Mouse (Mus musculus) kidney, embryonic 15.5 days (tissue): ENCODE measurements around the gene Gm20837. TPM values are rescaled to one million over a fixed set of nuclear protein-coding genes. Genes with fewer than 3 reads are reported as not detected.
"Not testable (repeated sequence)": the region's sequence is repeated elsewhere in the genome, so short reads cannot be mapped to it uniquely, and the experiment has no call there.

Experiments used
- ATAC-seq: fragments of 200-750 bp; cut with Nextera tagmentation; replicated peaks from 2 replicates; pipeline ENCODE4 v1.8.0; 2017; ENCODE audit warnings: moderate TSS enrichment; ENCODE audit not compliant: low FRiP score
- H3K27ac ChIP-seq: fragments of 300-500 bp; sonication (generic); 2 replicates; pipeline ENCODE4 v1.5.1; 2015; ENCODE audit warnings: mild to moderate bottlenecking, inconsistent platforms
- H3K27me3 ChIP-seq: fragments of 300-500 bp; sonication (generic); 2 replicates; pipeline ENCODE4 v1.6.1; 2015; ENCODE audit warnings: inconsistent platforms
- H3K36me3 ChIP-seq: fragments of 300-500 bp; sonication (generic); 2 replicates; pipeline ENCODE4 v1.6.1; 2015; ENCODE audit warnings: inconsistent platforms
- H3K4me1 ChIP-seq: fragments of 300-500 bp; sonication (generic); 2 replicates; pipeline ENCODE4 v1.6.1; 2015; ENCODE audit warnings: inconsistent platforms
- H3K4me2 ChIP-seq: fragments of 300-500 bp; sonication (generic); 2 replicates; pipeline ENCODE4 v1.6.1; 2015; ENCODE audit warnings: moderate library complexity, mild to moderate bottlenecking, inconsistent platforms
- H3K4me3 ChIP-seq: fragments of 300-500 bp; sonication (generic); replicated peaks from 2 replicates; pipeline ENCODE4 v1.5.1; 2015; ENCODE audit warnings: mild to moderate bottlenecking, inconsistent platforms
- H3K9ac ChIP-seq: fragments of 300-500 bp; sonication (generic); 2 replicates; pipeline ENCODE4 v1.6.1; 2015; ENCODE audit warnings: mild to moderate bottlenecking, inconsistent platforms
- H3K9me3 ChIP-seq: fragments of 300-500 bp; sonication (generic); replicated peaks from 2 replicates; pipeline ENCODE4 v1.6.1; 2016; ENCODE audit warnings: inconsistent platforms
- WGBS: fragments of 180-500 bp; shearing (Covaris S2); methylation state at CpG from one replicate; pipeline ENCODE4 v1.1.7; 2015; ENCODE audit warnings: mixed read lengths; 5-methylcytosine and 5-hydroxymethylcytosine counted together
- polyA plus RNA-seq: library from polyadenylated mRNA; unstranded; fragments of >200 nt; fragmentation: Nextera tagmentation; extraction: Ambion mirVana; gene quantifications from 2 replicates; pipeline ENCODE4 v1.2.1, GENCODE M21; 2015

Gene Gm20837
- polyA plus RNA-seq = not detected in 2 replicates

DNA sequence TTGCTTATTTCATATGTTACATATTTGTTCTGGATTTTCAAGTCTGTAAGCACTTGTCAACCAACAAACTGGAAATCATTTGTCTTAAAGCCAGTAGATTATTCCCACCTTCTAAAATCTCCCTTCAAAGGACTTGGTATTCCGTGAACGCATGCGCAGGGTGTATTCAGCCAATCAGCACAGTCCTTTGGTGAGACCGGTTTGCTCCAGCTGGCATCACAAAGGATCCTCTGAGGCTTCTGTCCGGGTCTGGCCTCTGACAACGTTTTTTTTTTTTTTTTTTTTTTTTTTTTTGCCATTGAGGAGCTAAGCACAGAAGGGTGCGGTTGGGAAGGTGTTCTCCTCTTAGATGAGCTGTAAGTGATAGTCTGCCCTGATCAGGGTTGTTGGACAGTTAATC, at the start of gene Gm20837:
Gene Gm20837, plus strand, starts transcription at position 301 of the 400 bp plus-strand sequence.
- H3K27ac ChIP-seq, H3K27me3 ChIP-seq, H3K4me2 ChIP-seq, ATAC-seq, H3K36me3 ChIP-seq, H3K4me1 ChIP-seq, H3K9me3 ChIP-seq, H3K4me3 ChIP-seq, H3K9ac ChIP-seq: not testable (repeated sequence)
- WGBS = no CpG with 5 or more reads among the region's 7 CpGs
